Mouse (Mus musculus) forebrain, embryonic 10.5 days (tissue): Measurements from ENCODE around the gene H2afv. TPM values are rescaled to one million over a fixed set of nuclear protein-coding genes. Genes with fewer than 3 reads are reported as not detected.

Source experiments
- DNase-seq: peaks from one replicate; pipeline ENCODE4 v3.0.0-alpha.2; 2017; ENCODE audit warnings: low spot score; ENCODE audit errors: extremely low spot score
- H3K27ac ChIP-seq: fragments of 300-500 bp; sonication (generic); 2 replicates; pipeline ENCODE4 v1.5.1; 2016; ENCODE audit warnings: mild to moderate bottlenecking
- H3K27me3 ChIP-seq: fragments of 300-500 bp; sonication (generic); 2 replicates; pipeline ENCODE4 v1.6.1; 2016; ENCODE audit warnings: mild to moderate bottlenecking; ENCODE audit not compliant: poor library complexity, severe bottlenecking
- H3K36me3 ChIP-seq: fragments of 300-500 bp; sonication (generic); replicated peaks from 2 replicates; pipeline ENCODE4 v1.6.1; 2016; ENCODE audit warnings: mild to moderate bottlenecking, moderate library complexity
- H3K4me1 ChIP-seq: fragments of 300-500 bp; sonication (generic); 2 replicates; pipeline ENCODE4 v1.6.1; 2016
- H3K4me3 ChIP-seq: fragments of 300-500 bp; sonication (generic); 2 replicates; pipeline ENCODE4 v1.5.1; 2016; ENCODE audit warnings: mild to moderate bottlenecking, moderate library complexity
- H3K9me3 ChIP-seq: fragments of 300-500 bp; sonication (generic); 2 replicates; pipeline ENCODE4 v1.6.1; 2016; ENCODE audit warnings: mild to moderate bottlenecking, moderate library complexity
- WGBS: fragments of 180-500 bp; shearing (Covaris S2); methylation state at CpG from one replicate; pipeline ENCODE4 v1.1.7; 2016; 5-methylcytosine and 5-hydroxymethylcytosine counted together
- polyA plus RNA-seq: library from polyadenylated mRNA; unstranded; fragments of >200 nt; fragmentation: Nextera tagmentation; extraction: Ambion mirVana; gene quantifications from 2 replicates; pipeline ENCODE4 v1.2.1, GENCODE M21; 2016

The H2afv gene
- polyA plus RNA-seq, 1 experiment from 2014 or later: 844 TPM

DNA sequence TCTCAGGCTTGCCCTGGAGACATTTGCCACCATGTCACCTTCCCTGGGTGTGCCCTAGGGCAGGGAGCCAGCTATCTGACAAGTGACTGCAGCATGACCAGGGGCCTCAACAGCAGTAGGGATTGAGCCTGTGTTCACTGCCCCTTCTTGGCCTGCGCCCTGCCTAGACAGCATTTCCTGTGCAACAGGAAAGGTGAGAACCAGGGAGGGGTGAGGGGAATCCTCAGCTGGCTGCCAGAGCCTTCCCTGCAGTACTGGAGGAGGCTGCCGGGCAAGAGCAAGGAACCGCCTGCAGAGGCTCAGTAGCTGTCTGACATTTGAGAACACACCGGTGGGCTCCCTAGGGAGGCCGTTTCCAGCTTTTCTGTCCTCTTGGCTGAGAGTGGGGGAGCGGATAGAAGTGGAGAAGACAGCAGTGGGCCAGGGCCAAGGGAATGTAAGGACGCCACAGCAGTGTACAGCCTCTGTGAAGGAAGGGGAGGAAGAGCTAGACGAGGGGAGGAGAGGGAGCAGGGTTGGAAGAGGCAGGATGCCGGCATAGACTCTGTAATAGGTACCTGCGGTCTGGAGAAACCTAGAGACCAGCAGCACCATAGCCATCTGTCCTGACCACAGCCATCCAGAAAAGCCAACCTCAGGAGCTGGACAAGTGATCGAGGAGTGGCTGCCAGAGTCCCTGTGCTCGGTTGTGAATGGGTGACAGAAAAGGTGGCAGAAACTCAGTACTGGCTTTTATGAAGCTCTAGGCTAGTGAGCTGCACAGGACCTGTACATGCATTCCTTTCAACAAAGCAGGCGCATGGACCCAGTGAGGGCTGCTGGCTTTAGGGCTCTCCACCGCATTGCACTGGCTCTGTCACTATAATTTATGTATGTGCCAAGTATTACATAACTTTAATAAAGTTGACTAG lies 37.7 kb downstream of the H2afv start:
- no peak for DNase-seq
- H3K27ac ChIP-seq: peak overlapping the region; percentile 44; the same call in 1 of the 2 replicates
- H3K9me3 ChIP-seq: no peaks in the 10 kb centered on the region
- 55% methylated on average over 14 of the region's 14 CpGs for WGBS
- H3K36me3 ChIP-seq: peaks cover 54% of the 10 kb centered on the region
- H3K4me3 ChIP-seq: 0 out of 2 replicates have a peak overlapping the region, but pooled peaks have one; percentile 1
- H3K27me3 ChIP-seq: no peaks in the 10 kb centered on the region
- peaks cover 27% of the 10 kb centered on the region for H3K4me1 ChIP-seq

DNA sequence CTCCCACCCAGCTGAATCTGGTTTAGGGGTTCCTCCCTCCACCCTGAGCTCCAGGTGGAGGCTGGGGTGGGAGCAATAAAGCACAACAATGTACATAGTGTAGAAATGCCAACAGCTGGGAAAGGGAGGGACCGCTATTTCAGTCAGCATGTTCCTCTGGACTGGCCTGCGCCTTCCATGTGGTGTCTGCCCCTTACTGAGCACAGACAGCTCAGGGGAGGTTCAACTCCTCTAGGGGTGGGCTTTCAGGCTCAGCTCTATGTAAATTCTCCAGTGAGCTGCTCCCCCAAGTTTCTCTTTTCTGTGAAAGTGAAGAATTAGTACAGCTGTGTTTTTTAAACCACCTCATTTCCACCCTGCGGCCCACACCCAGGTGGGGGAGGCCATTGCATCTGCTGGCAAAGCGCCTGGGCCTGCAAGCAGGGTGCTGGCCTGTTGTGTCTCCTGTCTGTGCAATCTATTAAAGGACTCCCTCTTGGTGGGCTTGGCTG lies 38.6 kb downstream of the H2afv start:
- WGBS: 92% methylated on average over 4 of the region's 4 CpGs
- H3K4me1 ChIP-seq: peaks cover 27% of the 10 kb centered on the region
- no peak overlapping the region for H3K4me3 ChIP-seq
- H3K27me3 ChIP-seq: no peaks in the 10 kb centered on the region
- no peak for DNase-seq
- H3K36me3 ChIP-seq: peaks cover 62% of the 10 kb centered on the region
- peak overlapping the region; percentile 44 for H3K27ac ChIP-seq
- H3K9me3 ChIP-seq: no peaks in the 10 kb centered on the region

DNA sequence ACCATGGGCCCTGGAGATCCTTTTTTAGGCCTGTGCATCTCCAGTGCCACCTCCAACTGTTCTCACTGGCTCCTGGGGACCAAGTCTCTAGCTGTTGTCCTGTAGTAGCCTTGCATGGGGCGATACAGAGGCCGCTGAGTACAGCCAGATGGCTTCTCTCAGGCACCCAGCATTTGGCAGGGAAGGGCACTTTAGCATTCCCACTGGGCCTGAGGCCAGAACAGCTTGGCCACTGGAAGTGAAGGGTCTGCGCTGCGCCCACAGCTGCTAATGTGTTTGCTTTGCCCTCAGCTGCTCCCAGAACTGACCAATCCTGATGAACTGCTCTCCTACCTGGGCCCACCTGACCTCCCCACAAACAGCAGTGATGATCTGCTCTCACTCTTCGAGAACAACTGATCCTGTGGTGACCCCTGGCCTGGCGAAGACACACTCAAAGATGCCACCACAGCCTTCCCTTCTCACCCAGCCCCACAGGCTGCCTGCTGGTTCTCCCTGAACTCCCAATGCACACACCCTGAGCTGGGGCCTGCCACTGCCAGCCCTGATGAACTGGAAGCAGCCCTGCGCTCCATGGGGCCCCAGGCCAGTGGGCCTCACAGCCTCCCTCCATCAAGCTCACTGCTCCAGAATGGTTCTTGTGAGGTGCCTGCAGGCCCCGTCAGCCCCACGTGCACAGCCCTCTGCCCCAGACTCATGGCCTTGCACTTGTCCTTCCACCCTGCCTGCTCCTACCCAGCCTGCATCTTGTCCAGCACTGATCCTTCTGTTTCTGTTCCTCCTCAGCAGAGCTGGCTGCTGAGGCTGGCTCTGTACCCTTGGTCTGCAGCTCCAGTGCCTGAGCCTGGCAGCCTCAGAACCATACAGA lies 39.3 kb downstream of the H2afv start:
- DNase-seq: no peak
- no peaks in the 10 kb centered on the region for H3K9me3 ChIP-seq
- 93% methylated on average over 9 of the region's 9 CpGs for WGBS
- peak overlapping the region; percentile 44; the same call in 1 of the 2 replicates for H3K27ac ChIP-seq
- H3K4me1 ChIP-seq: peaks cover 22% of the 10 kb centered on the region
- H3K27me3 ChIP-seq: no peaks in the 10 kb centered on the region
- H3K36me3 ChIP-seq: peaks cover 69% of the 10 kb centered on the region
- no peak overlapping the region for H3K4me3 ChIP-seq

DNA sequence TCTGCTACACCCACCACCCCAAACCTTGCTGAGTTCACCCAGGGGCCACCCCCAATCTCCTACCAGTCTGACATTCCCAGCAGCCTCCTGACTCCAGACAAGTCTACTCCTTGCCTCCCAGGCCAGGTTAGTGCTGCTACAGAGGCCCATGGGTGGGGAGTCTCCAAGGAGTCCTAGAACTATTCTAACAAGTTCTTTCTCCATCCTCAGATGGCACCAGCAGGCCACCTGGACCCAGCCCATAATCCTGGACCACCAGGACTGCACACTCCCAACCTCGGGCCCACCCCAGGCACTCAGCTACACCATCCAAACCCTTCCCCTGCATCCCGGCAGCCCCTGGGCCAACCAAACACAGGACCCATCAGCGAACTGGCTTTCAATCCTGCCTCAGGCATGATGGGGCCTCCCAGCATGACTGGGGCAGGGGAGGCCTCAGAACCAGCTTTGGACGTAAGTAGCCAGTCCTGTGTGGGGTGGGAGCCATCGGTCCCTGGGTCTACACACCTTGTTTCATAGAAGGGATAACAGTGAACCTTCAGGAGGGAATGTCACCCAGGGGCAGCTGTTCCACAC lies 40.3 kb downstream of the H2afv start:
- Histone ChIP-seq H3K36me3 (peaks cover 79% of the 10 kb centered on the region), H3K9me3 (no peaks in the 10 kb centered on the region), H3K27ac (no peak overlapping the region), H3K4me3 (no peak overlapping the region), H3K27me3 (no peaks in the 10 kb centered on the region), H3K4me1 (peaks cover 21% of the 10 kb centered on the region)
- WGBS: 89% methylated on average over 5 of the region's 5 CpGs
- DNase-seq: no peak

DNA sequence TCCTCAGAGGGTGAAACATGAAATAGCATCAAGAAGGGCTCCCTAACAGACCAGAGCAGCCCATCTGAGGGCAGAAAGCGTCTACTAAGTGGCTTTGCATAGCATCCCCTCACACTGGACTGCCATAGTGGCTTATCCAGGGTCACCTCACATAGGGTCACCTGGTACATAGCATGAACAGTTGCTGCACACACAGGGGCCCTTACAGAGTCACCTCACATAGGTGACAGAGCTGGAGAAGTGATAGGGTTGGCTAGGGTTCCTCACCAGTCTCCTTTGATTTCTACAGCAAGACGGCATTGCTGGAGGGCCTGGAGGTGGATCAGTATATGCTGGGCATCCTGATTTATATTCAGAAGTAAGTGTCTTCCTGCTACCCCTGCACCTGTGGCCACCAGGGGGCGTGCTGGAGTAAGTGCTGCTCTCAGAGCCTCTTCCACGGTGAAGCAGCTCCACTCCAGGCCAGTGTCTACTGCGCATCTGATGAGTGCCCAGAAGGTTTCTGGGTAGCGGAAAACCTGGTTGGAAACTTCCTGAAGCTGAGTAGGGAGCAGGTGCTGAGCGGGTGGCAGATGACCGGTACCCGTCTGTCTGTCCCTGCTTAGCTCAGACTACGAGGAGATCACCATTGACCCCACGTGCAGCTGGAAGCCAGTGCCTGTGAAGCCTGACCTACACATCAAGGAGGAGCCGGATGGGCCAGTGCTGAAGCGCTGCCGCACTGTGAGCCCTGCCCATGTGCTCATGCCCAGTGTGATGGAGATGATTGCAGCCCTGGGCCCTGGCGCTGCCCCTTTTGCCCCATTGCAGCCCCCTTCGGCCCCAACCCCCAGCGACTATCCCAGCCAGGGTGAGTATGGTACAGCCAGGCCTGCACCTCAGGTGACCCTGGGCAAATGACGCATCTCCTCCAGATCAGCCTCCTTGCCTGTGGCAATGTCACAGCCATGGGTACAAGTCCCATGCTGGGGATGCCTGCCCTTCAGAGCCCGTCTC lies 41.4 kb downstream of the H2afv start:
- Histone ChIP-seq H3K36me3 (peaks cover 90% of the 10 kb centered on the region), H3K27ac (no peak overlapping the region), H3K4me1 (peaks cover 21% of the 10 kb centered on the region), H3K4me3 (no peak overlapping the region), H3K27me3 (no peaks in the 10 kb centered on the region), H3K9me3 (no peaks in the 10 kb centered on the region)
- WGBS: 89% methylated on average over 19 of the region's 19 CpGs
- peak; percentile 54 for DNase-seq

DNA sequence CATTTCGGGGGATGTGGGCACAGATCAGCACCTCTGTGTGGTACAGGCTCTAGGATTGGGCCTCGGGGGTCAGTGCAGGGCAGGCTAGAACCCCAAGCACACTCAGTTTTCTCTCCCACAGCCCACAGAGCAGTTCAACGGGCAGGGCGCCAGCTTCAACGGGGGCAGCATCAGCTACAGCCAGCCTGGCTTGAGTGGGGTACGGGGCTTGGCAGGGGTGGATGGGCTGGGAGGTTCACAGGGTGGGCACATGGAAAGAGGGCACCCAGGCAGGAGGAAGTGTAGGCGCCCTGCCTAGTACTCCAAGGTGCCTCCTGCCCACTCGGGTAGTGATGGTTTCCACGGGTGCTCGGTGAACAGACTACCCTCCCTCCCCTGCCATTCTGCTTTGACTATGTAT lies 46.1 kb downstream of the H2afv start:
- no peak for DNase-seq
- WGBS: 95% methylated on average over 10 of the region's 10 CpGs
- Histone ChIP-seq H3K4me1 (no peaks in the 10 kb centered on the region), H3K27ac (no peak overlapping the region), H3K27me3 (no peaks in the 10 kb centered on the region), H3K4me3 (no peak overlapping the region), H3K9me3 (no peaks in the 10 kb centered on the region), H3K36me3 (peaks cover 97% of the 10 kb centered on the region)

DNA sequence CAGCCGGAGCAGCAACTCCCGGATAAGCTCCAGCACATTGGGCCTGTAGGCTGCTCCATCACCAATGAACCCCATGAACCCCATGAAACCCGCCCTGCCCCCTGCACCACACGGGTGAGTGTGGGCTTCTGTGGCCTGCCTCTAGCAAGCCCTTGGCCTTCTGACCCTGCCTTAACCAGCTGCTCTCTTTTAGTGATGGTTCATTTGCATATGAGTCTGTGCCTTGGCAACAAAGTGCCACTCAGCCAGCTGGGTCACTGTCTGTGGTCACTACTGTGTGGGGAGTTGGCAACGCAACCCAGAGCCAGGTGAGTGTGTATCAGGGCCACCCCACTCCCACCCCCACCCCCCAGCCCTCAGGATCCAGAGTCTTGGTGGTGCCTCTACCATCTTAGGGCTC lies 48.7 kb downstream of the H2afv start:
- Histone ChIP-seq H3K27ac (no peak overlapping the region), H3K27me3 (no peaks in the 10 kb centered on the region), H3K4me1 (peaks cover 12% of the 10 kb centered on the region), H3K9me3 (no peaks in the 10 kb centered on the region), H3K36me3 (peaks cover 91% of the 10 kb centered on the region), H3K4me3 (no peak overlapping the region)
- WGBS: 91% methylated on average over 5 of the region's 5 CpGs
- DNase-seq: no peak

DNA sequence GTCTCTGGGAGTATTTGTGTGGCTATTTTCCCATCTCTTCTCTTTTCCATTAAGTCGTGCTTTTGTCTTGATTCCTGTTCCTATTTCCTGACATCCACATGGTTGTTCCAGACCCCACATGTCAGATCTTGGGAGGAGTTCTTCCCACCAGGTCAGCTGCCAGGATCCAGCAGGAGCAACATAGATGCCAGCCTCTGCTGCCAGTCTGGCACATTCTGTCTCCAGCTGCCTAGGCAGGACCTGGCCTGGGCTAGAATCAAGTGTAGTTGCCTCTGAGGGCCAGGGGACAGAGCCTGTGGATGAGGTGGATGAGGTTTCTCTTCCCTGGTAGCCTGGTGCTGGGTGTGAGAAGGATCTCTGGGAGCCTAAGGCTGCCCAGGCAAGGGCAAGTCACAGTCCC lies 50.4 kb downstream of the H2afv start:
- H3K36me3 ChIP-seq: peaks cover 74% of the 10 kb centered on the region
- 81% methylated on average over 1 of the region's 1 CpGs for WGBS

DNA sequence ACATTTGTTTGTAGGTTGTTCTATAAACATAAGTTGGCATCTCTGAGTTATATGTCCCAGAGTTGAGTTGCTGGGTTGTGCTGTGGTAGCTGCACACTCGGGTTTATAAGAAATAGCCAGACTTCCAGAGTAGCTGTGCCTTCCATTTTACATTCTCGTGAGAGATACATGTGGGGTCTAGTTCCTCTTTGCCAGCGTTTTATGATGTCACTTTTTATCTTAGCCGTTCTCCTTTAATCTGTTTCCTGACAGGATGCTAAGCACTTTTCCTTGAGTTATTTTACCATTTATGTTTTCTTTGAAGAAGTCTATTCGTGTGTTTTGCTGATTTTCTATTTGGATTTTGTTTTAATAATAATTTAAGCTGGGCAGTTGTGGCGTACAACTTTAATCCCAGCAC lies 51.4 kb downstream of the H2afv start:
- DNase-seq: no peak
- Histone ChIP-seq H3K4me1 (peaks cover 26% of the 10 kb centered on the region), H3K9me3 (no peaks in the 10 kb centered on the region), H3K36me3 (peaks cover 64% of the 10 kb centered on the region), H3K4me3 (no peak overlapping the region), H3K27me3 (no peaks in the 10 kb centered on the region), H3K27ac (no peak overlapping the region)
- WGBS: 90% methylated on average over 6 of the region's 6 CpGs

More for the DNA sequence above, 50.4 kb downstream of the H2afv start:
- Histone ChIP-seq H3K4me3 (no peak overlapping the region), H3K9me3 (no peaks in the 10 kb centered on the region), H3K27ac (no peak overlapping the region), H3K27me3 (no peaks in the 10 kb centered on the region), H3K4me1 (peaks cover 23% of the 10 kb centered on the region)
- no peak for DNase-seq

DNA sequence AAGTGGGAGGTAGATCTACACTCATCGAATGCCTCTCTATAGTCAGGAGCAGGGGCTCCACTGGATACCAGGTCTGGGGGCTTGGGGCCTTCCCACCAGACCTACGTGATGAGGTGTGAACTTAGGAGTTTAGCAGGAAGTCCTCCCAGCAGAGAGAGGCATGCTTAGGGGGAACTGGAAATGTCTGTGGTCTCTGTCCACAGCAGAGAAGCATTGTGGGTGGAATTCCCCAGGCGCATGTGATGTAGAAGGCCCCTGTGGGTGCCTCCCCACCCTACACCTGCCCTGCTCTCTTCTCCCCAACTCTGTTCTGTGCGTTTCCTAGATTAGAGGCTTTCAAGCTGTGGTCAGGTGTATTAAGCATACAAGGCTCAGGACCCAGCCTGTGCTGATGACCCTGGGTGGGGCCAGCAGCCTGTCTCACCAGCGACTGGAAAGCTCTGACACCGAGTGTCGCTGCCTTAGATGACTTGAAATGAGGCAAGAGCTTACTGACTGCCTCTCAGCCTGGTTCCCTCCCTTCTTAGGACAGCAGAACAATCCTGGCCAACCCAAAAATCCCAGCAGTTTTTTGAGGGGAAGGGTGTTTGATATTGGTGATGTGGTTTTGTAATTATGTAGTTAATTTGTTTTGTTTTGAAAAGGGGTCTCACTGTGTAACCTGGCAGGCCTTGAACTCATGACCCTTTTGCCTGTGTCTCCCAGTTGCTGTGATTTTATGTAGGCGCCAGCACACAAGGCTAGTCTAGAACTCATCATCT lies 52.5 kb downstream of the H2afv start:
- peaks cover 52% of the 10 kb centered on the region for H3K36me3 ChIP-seq
- H3K4me3 ChIP-seq: no peak overlapping the region
- WGBS: 90% methylated on average over 8 of the region's 8 CpGs
- no peak overlapping the region for H3K27ac ChIP-seq
- H3K9me3 ChIP-seq: no peaks in the 10 kb centered on the region
- DNase-seq: no peak
- peaks cover 26% of the 10 kb centered on the region for H3K4me1 ChIP-seq
- H3K27me3 ChIP-seq: no peaks in the 10 kb centered on the region

DNA sequence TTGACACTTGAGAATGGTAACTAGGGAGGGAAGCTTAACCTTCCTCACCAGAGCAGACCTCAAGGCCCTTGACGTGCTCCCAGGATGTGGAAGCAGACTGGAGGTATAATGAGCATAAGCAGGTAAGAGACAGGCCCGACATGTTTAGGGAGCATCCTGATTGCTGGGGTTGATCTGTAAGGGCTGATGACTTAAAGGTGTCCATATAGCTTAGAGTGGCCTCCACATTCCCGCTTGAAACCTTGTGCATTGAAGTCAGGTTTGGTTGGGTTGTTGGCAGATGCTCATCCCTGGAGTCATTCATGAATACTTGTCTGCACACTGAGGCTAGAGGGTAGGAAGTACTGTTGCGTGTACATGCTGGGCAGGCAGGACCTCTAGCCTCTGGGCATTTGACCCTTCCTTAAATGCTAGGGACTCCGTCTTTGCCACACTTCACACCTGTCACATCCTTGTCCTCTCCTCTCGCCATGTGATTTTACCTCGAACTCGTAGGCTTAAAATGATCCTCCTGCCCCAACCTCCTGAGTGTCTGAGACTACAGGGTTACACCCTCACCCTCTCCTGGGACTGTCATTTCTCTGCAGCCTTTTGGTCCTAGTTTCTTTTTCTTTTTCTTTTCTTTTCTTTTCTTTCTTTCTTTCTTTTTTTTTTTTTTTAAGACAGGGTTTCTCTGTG lies 53.7 kb downstream of the H2afv start:
- Histone ChIP-seq H3K4me1 (peaks cover 26% of the 10 kb centered on the region), H3K27me3 (no peaks in the 10 kb centered on the region), H3K4me3 (peak overlapping the region; percentile 79), H3K36me3 (peaks cover 40% of the 10 kb centered on the region), H3K27ac (0 out of 2 replicates have a peak overlapping the region, but pooled peaks have one; percentile 95), H3K9me3 (no peaks in the 10 kb centered on the region)
- DNase-seq: no peak
- WGBS: 86% methylated on average over 8 of the region's 8 CpGs
